Mouse (Mus musculus) induced T-regulatory cell, adult 2 months (primary cell): Measurements from ENCODE around the gene Ifitm5.

ENCODE experiments used
- DNase-seq: peaks from one replicate; pipeline ENCODE4 v3.0.0-alpha.2; 2012; ENCODE audit warnings: low read depth

Gene Ifitm5

DNA sequence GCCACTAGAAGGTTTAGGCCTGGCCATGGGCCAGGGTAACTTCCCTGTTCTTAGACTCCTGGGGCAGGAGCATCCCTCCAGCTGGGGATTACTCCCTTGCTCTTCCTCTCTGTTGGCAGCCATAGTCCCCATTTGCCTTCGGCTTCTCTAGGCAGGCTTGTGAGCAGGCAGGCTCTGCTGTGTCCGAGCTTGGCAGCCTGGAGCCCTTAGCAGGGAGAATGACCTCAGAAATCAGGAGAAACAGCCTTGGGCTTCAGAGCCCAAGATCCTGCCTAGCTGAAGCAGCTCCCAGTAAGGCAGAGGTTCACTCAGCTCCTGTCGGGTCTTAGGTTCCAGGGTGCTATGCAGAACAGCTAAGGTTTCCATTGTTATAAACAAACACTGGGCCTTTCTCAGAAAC, 51.0 kb downstream of the Ifitm5 start:
- DNase-seq: no peak
